Mouse (Mus musculus) kidney, embryonic 14.5 days (tissue): ENCODE measurements around the gene Mbip. TPM values are rescaled to one million over a fixed set of nuclear protein-coding genes. Genes with fewer than 3 reads are reported as not detected.

ENCODE experiments used
- ATAC-seq: fragments of 200-750 bp; cut with Nextera tagmentation; 2 replicates; pipeline ENCODE4 v1.8.0; 2017; ENCODE audit warnings: moderate number of reproducible peaks, mild to moderate bottlenecking, moderate TSS enrichment, moderate library complexity; ENCODE audit not compliant: low FRiP score, low TSS enrichment
- H3K27ac ChIP-seq: fragments of 300-500 bp; sonication (generic); 2 replicates; pipeline ENCODE4 v1.5.1; 2014; ENCODE audit warnings: low read depth, mild to moderate bottlenecking, low read length, moderate library complexity, mixed read lengths
- H3K27me3 ChIP-seq: fragments of 300-500 bp; sonication (generic); 2 replicates; pipeline ENCODE4 v1.6.1; 2014; ENCODE audit warnings: mild to moderate bottlenecking, low read length; ENCODE audit not compliant: control insufficient read depth, insufficient read depth
- H3K36me3 ChIP-seq: fragments of 300-500 bp; sonication (generic); 2 replicates; pipeline ENCODE4 v1.6.1; 2014; ENCODE audit warnings: low read length, mixed read lengths; ENCODE audit not compliant: control insufficient read depth, insufficient read depth
- H3K4me1 ChIP-seq: fragments of 300-500 bp; sonication (generic); 2 replicates; pipeline ENCODE4 v1.6.1; 2014; ENCODE audit warnings: low read length, mixed read lengths; ENCODE audit not compliant: control insufficient read depth, insufficient read depth
- H3K4me2 ChIP-seq: fragments of 300-500 bp; sonication (generic); replicated peaks from 2 replicates; pipeline ENCODE4 v1.6.1; 2014; ENCODE audit warnings: low read depth, mild to moderate bottlenecking, low read length
- H3K4me3 ChIP-seq: fragments of 300-500 bp; sonication (generic); 2 replicates; pipeline ENCODE4 v1.5.1; 2014; ENCODE audit warnings: mild to moderate bottlenecking, low read length
- H3K9ac ChIP-seq: fragments of 300-500 bp; sonication (generic); 2 replicates; pipeline ENCODE4 v1.6.1; 2014; ENCODE audit warnings: low read depth, mild to moderate bottlenecking, low read length, moderate library complexity
- H3K9me3 ChIP-seq: fragments of 300-500 bp; sonication (generic); 2 replicates; pipeline ENCODE4 v1.6.1; 2016; ENCODE audit warnings: low read length; ENCODE audit not compliant: control insufficient read depth
- whole genome bisulfite sequencing: fragments of 180-500 bp; shearing (Covaris S2); extraction: QIAGEN DNeasy Blood & Tissue Kit; methylation state at CpG from one replicate; pipeline ENCODE4 v1.1.7; 2014; 5-methylcytosine and 5-hydroxymethylcytosine counted together
- polyA plus RNA-seq: library from polyadenylated mRNA; unstranded; fragments of >200 nt; fragmentation: Nextera tagmentation; extraction: Ambion mirVana; gene quantifications from 2 replicates; pipeline ENCODE4 v1.2.1, GENCODE M21; 2014

Mbip gene
- polyA plus RNA-seq, 1 experiment from 2014 or later, result 37.4 TPM

GRCm38 (mm10) chr12:56297921-56298830 is 47.5 kb downstream of the Mbip start:
- no peak for ATAC-seq
- no peak overlapping the region for H3K4me2 ChIP-seq
- 0 out of 2 replicates have a peak, but pooled peaks cover 3% of the 10 kb centered on the region for H3K4me1 ChIP-seq
- H3K9me3 ChIP-seq, result no peaks in the 10 kb centered on the region
- no peak overlapping the region for H3K4me3 ChIP-seq
- H3K36me3 ChIP-seq, result no peaks in the 10 kb centered on the region
- H3K27me3 ChIP-seq, result peaks cover 4% of the 10 kb centered on the region; the same call in 1 of the 2 replicates
- H3K9ac ChIP-seq, result no peak overlapping the region
- H3K27ac ChIP-seq, result no peak overlapping the region
- WGBS, result 18% methylated on average over 21 of the region's 21 CpGs

GRCm38 (mm10) chr12:56297099-56297498 is 48.6 kb downstream of the Mbip start:
- ATAC-seq, result no peak
- H3K4me1 ChIP-seq, result 0 out of 2 replicates have a peak, but pooled peaks cover 3% of the 10 kb centered on the region
- H3K9me3 ChIP-seq, result no peaks in the 10 kb centered on the region
- peaks cover 4% of the 10 kb centered on the region; the same call in 1 of the 2 replicates for H3K27me3 ChIP-seq
- no peak overlapping the region for H3K9ac ChIP-seq
- H3K4me3 ChIP-seq, result no peak overlapping the region
- WGBS, result 86% methylated on average over 5 of the region's 5 CpGs
- no peak overlapping the region for H3K27ac ChIP-seq
- H3K36me3 ChIP-seq, result no peaks in the 10 kb centered on the region
- H3K4me2 ChIP-seq, result no peak overlapping the region

GRCm38 (mm10) chr12:56296524-56296923 is 49.2 kb downstream of the Mbip start:
- H3K4me2 ChIP-seq, result no peak overlapping the region
- H3K9me3 ChIP-seq, result no peaks in the 10 kb centered on the region
- 0 out of 2 replicates have a peak, but pooled peaks cover under 1% of the 10 kb centered on the region for H3K4me1 ChIP-seq
- H3K4me3 ChIP-seq, result no peak overlapping the region
- peaks cover 4% of the 10 kb centered on the region; the same call in 1 of the 2 replicates for H3K27me3 ChIP-seq
- no peak for ATAC-seq
- H3K36me3 ChIP-seq, result no peaks in the 10 kb centered on the region
- no peak overlapping the region for H3K27ac ChIP-seq
- 25% methylated on average over 6 of the region's 6 CpGs for WGBS
- no peak overlapping the region for H3K9ac ChIP-seq

GRCm38 (mm10) chr12:56295160-56295559 is 50.5 kb downstream of the Mbip start:
- 87% methylated on average over 3 of the region's 3 CpGs for WGBS
- no peaks in the 10 kb centered on the region for H3K9me3 ChIP-seq
- no peaks in the 10 kb centered on the region for H3K36me3 ChIP-seq
- no peak overlapping the region for H3K9ac ChIP-seq
- H3K27me3 ChIP-seq, result peaks cover 4% of the 10 kb centered on the region; the same call in 1 of the 2 replicates
- no peaks in the 10 kb centered on the region for H3K4me1 ChIP-seq
- no peak overlapping the region for H3K27ac ChIP-seq
- no peak for ATAC-seq
- no peak overlapping the region for H3K4me2 ChIP-seq
- H3K4me3 ChIP-seq, result no peak overlapping the region

- no peaks in the 10 kb centered on the region for H3K36me3 ChIP-seq
- 72% methylated on average over 3 of the region's 3 CpGs for WGBS
- ATAC-seq, result no peak
- no peak overlapping the region for H3K9ac ChIP-seq
- H3K4me3 ChIP-seq, result no peak overlapping the region
- no peaks in the 10 kb centered on the region for H3K4me1 ChIP-seq
- no peak overlapping the region for H3K27ac ChIP-seq
- H3K4me2 ChIP-seq, result no peak overlapping the region
- H3K27me3 ChIP-seq, result no peaks in the 10 kb centered on the region
- no peaks in the 10 kb centered on the region for H3K9me3 ChIP-seq
These were observed 57.1 kb downstream of the Mbip start for GRCm38 (mm10) chr12:56288548-56288947.

GRCm38 (mm10) chr12:56286828-56287227 is 58.9 kb downstream of the Mbip start:
- no peaks in the 10 kb centered on the region for H3K27me3 ChIP-seq
- H3K4me1 ChIP-seq, result no peaks in the 10 kb centered on the region
- 96% methylated on average over 14 of the region's 14 CpGs for WGBS
- H3K9me3 ChIP-seq, result no peaks in the 10 kb centered on the region
- H3K9ac ChIP-seq, result no peak overlapping the region
- H3K4me2 ChIP-seq, result no peak overlapping the region
- H3K4me3 ChIP-seq, result no peak overlapping the region
- no peaks in the 10 kb centered on the region for H3K36me3 ChIP-seq
- no peak for ATAC-seq
- no peak overlapping the region for H3K27ac ChIP-seq

GRCm38 (mm10) chr12:56284210-56284609 is 61.5 kb downstream of the Mbip start:
- 72% methylated on average over 2 of the region's 2 CpGs for WGBS
- Histone ChIP-seq H3K9ac (no peak overlapping the region), H3K36me3 (no peaks in the 10 kb centered on the region), H3K4me1 (no peaks in the 10 kb centered on the region), H3K4me3 (no peak overlapping the region), H3K9me3 (no peaks in the 10 kb centered on the region), H3K4me2 (no peak overlapping the region), H3K27ac (no peak overlapping the region), H3K27me3 (no peaks in the 10 kb centered on the region)
- ATAC-seq, result no peak

GRCm38 (mm10) chr12:56281649-56282048 is 64.0 kb downstream of the Mbip start:
- Histone ChIP-seq H3K27ac (no peak overlapping the region), H3K27me3 (no peaks in the 10 kb centered on the region), H3K9ac (no peak overlapping the region), H3K9me3 (no peaks in the 10 kb centered on the region), H3K4me3 (no peak overlapping the region), H3K36me3 (no peaks in the 10 kb centered on the region), H3K4me1 (no peaks in the 10 kb centered on the region), H3K4me2 (no peak overlapping the region)
- WGBS, result 84% methylated on average over 3 of the region's 3 CpGs
- ATAC-seq, result no peak
